In genomic region chr1:93445822-93446162, GRCm38 (mm10) we compare ENCODE assay signal across 7 mouse cellular contexts. TPM values are rescaled to one million over a fixed set of nuclear protein-coding genes. Genes with fewer than 3 reads are reported as not detected.
DNase-seq lines count a peak whose midpoint lies in the region; ATAC-seq and TF ChIP-seq lines count a peak whose summit lies in the region.

No protein-coding gene starts in this region.

- 9% methylated on average over 3 of the region's 3 CpGs for WGBS in lung, embryonic 14.5 days
- 18% methylated on average over 3 of the region's 3 CpGs for WGBS in embryonic facial prominence, embryonic 14.5 days
- WGBS in limb, embryonic 10.5 days: 19% methylated on average over 3 of the region's 3 CpGs
- WGBS in olfactory bulb, adult 2 months: 13% methylated on average over 3 of the region's 3 CpGs

- peak overlapping the region; percentile 98 for H3K27ac ChIP-seq in lung, embryonic 14.5 days (ENCODE audit: low read depth)
- peak overlapping the region; percentile 96 for H3K27ac ChIP-seq in embryonic facial prominence, embryonic 14.5 days (replicated peaks; ENCODE audit: low read depth, low read length)
- peak overlapping the region; percentile 95 for H3K27ac ChIP-seq in limb, embryonic 10.5 days
- no peak overlapping the region; the same call in 1 of the 2 replicates for H3K27ac ChIP-seq in olfactory bulb, adult 2 months (ENCODE audit: insufficient read depth, low read depth, low read length)

- peak; percentile 32; the same call in 1 of the 2 replicates for ATAC-seq in lung, embryonic 14.5 days (ENCODE audit: insufficient read depth)
- ATAC-seq in embryonic facial prominence, embryonic 14.5 days (ENCODE audit: low read depth): peak; percentile 4; the same call in 1 of the 2 replicates

- H3K4me1 ChIP-seq in lung, embryonic 14.5 days (ENCODE audit: insufficient read depth): peaks cover 6% of the 10 kb centered on the region; the same call in 1 of the 2 replicates
- H3K4me1 ChIP-seq in embryonic facial prominence, embryonic 14.5 days (ENCODE audit: control insufficient read depth, insufficient read depth, low read length): peaks cover 17% of the 10 kb centered on the region
- peaks cover 28% of the 10 kb centered on the region for H3K4me1 ChIP-seq in limb, embryonic 10.5 days
- peaks cover 6% of the 10 kb centered on the region for H3K4me1 ChIP-seq in olfactory bulb, adult 2 months (ENCODE audit: control insufficient read depth, insufficient read depth, low read length)

- no peak for DNase-seq in lung, embryonic 14.5 days
- no peak for DNase-seq in lung, postnatal 10 days
- DNase-seq in embryonic facial prominence, embryonic 14.5 days (ENCODE audit: low spot score): no peak
- no peak for DNase-seq in limb, embryonic 10.5 days (ENCODE audit: low spot score)
- DNase-seq in ovary, postnatal 10 days (ENCODE audit: low spot score): no peak
- DNase-seq in embryo, embryonic 10.5 days (ENCODE audit: low spot score): no peak

- H3K36me3 ChIP-seq in lung, embryonic 14.5 days (ENCODE audit: insufficient read depth): peaks cover 15% of the 10 kb centered on the region
- peaks cover 16% of the 10 kb centered on the region for H3K36me3 ChIP-seq in embryonic facial prominence, embryonic 14.5 days (ENCODE audit: control insufficient read depth, insufficient read depth, low read length)
- peaks cover 22% of the 10 kb centered on the region for H3K36me3 ChIP-seq in limb, embryonic 10.5 days

- H3K9me3 ChIP-seq in lung, embryonic 14.5 days (ENCODE audit: low read depth, low read length): no peaks in the 10 kb centered on the region
- no peaks in the 10 kb centered on the region for H3K9me3 ChIP-seq in embryonic facial prominence, embryonic 14.5 days (ENCODE audit: control insufficient read depth, low read length)
- H3K9me3 ChIP-seq in limb, embryonic 10.5 days (replicated peaks): no peaks in the 10 kb centered on the region

- TF ChIP-seq POLR2A in olfactory bulb, adult 2 months (IDR thresholded peaks at IDR 0.05; ENCODE audit: insufficient read depth, low read depth, low read length): no peak

- peak overlapping the region; percentile 90 for H3K4me3 ChIP-seq in lung, embryonic 14.5 days (ENCODE audit: low read depth, low read length)
- H3K4me3 ChIP-seq in embryonic facial prominence, embryonic 14.5 days (ENCODE audit: low read depth, low read length): peak overlapping the region; percentile 96
- H3K4me3 ChIP-seq in limb, embryonic 10.5 days: peak overlapping the region; percentile 95
- peak overlapping the region; percentile 92 for H3K4me3 ChIP-seq in olfactory bulb, adult 2 months (ENCODE audit: insufficient read depth, low read depth, low read length)

- no peaks in the 10 kb centered on the region for H3K27me3 ChIP-seq in lung, embryonic 14.5 days (ENCODE audit: insufficient read depth, low read length)
- no peaks in the 10 kb centered on the region for H3K27me3 ChIP-seq in embryonic facial prominence, embryonic 14.5 days (replicated peaks; ENCODE audit: control insufficient read depth, insufficient read depth, low read length)
- no peaks in the 10 kb centered on the region for H3K27me3 ChIP-seq in limb, embryonic 10.5 days (ENCODE audit: low read depth, poor library complexity, severe bottlenecking)

- 0 out of 2 replicates have a peak, but pooled peaks have one; percentile 21 for TF ChIP-seq CTCF in lung, embryonic 14.5 days (IDR thresholded peaks at IDR 0.05; ENCODE audit: low read depth)
- no peak for TF ChIP-seq CTCF in olfactory bulb, adult 2 months (IDR thresholded peaks at IDR 0.05; ENCODE audit: insufficient read depth, low read depth, low read length)

- peak overlapping the region; percentile 72 for H3K4me2 ChIP-seq in lung, embryonic 14.5 days
- H3K4me2 ChIP-seq in embryonic facial prominence, embryonic 14.5 days (ENCODE audit: low read depth, low read length): peak overlapping the region; percentile 61

- peak overlapping the region; percentile 90 for H3K9ac ChIP-seq in lung, embryonic 14.5 days
- peak overlapping the region; percentile 88 for H3K9ac ChIP-seq in embryonic facial prominence, embryonic 14.5 days (ENCODE audit: low read depth, low read length)

RNA-seq across cellular contexts. Expression of gene Hdlbp, which starts 32.8 kb away (rescaled TPM):
- polyA plus RNA-seq in lung, embryonic 14.5 days (2014; fragmentation: Nextera tagmentation; extraction: Ambion mirVana): 153 and 160 TPM in 2 replicates
- 188 and 194 TPM in 2 replicates for polyA plus RNA-seq in embryonic facial prominence, embryonic 14.5 days (2014; fragmentation: Nextera tagmentation; extraction: Ambion mirVana)
- 120 and 134 TPM in 2 replicates for polyA plus RNA-seq in limb, embryonic 10.5 days (2016; fragmentation: Nextera tagmentation; extraction: Ambion mirVana)
- polyA plus RNA-seq in olfactory bulb, adult 2 months (2012; ENCODE audit: insufficient read depth, insufficient read length, low replicate concordance, missing spikeins): 122 TPM in 1 of 2 replicates, not detected in the other
